Mouse (Mus musculus): Measurements from ENCODE around the gene Fam53b. TPM values are rescaled to one million over a fixed set of nuclear protein-coding genes. Genes with fewer than 3 reads are reported as not detected.

The Fam53b gene
- polyA plus RNA-seq, 1 experiment from 2014 or later: 20.4 TPM

DNA sequence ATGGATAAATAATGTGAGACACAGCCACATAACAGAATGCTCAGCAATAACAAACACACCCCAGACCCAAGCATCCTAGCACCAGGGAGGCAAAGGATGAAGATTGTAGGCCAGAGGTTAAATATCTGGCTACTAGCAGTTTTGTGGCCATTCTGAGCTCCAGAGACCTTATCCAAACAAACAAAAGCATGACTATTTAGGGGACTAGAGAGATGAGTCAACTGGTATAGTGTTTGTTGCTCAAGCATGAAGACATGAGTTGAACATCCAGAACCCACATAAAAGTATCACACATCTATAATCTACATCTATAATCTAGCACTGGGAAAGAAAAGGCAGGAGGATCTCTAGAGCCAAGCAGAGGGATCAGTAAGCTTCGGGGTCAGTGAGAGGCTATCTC, 28.8 kb upstream of the Fam53b start:
- Histone ChIP-seq H3K27me3 (replicated peaks; ENCODE audit: control insufficient read depth, insufficient read depth, low read length) (no peaks in the 10 kb centered on the region), H3K4me2 (no peak overlapping the region), H3K9me3 (ENCODE audit: control insufficient read depth, low read length) (no peaks in the 10 kb centered on the region), H3K4me3 (ENCODE audit: low read depth, low read length) (no peak overlapping the region), H3K36me3 (ENCODE audit: control insufficient read depth, insufficient read depth, low read length) (peaks cover 5% of the 10 kb centered on the region; the same call in 1 of the 2 replicates), H3K4me1 (replicated peaks; ENCODE audit: control insufficient read depth, insufficient read depth, low read length) (no peaks in the 10 kb centered on the region), H3K9ac (ENCODE audit: low read depth, low read length) (no peak overlapping the region), H3K27ac (ENCODE audit: low read depth, low read length) (no peak overlapping the region)
- WGBS: 100% methylated on average over 1 of the region's 1 CpGs
- no peak for ATAC-seq (replicated peaks; ENCODE audit: low FRiP score)
- no peak for DNase-seq (ENCODE audit: low spot score)

- Histone ChIP-seq H3K27me3 (replicated peaks; ENCODE audit: control insufficient read depth, insufficient read depth, low read length) (no peaks in the 10 kb centered on the region), H3K4me1 (replicated peaks; ENCODE audit: control insufficient read depth, insufficient read depth, low read length) (no peaks in the 10 kb centered on the region), H3K4me2 (no peak overlapping the region), H3K27ac (ENCODE audit: low read depth, low read length) (no peak overlapping the region), H3K36me3 (ENCODE audit: control insufficient read depth, insufficient read depth, low read length) (peaks cover 3% of the 10 kb centered on the region; the same call in 1 of the 2 replicates), H3K9ac (ENCODE audit: low read depth, low read length) (no peak overlapping the region), H3K9me3 (ENCODE audit: control insufficient read depth, low read length) (no peaks in the 10 kb centered on the region), H3K4me3 (ENCODE audit: low read depth, low read length) (no peak overlapping the region)
- DNase-seq (ENCODE audit: low spot score) (no peak), ATAC-seq (replicated peaks; ENCODE audit: low FRiP score) (no peak)
- 52% methylated on average over 5 of the region's 5 CpGs for whole genome bisulfite sequencing
These were observed 27.6 kb upstream of the Fam53b start for GRCm38 (mm10) chr7:132841287-132841686.

- no peaks in the 10 kb centered on the region for H3K27me3 ChIP-seq (replicated peaks; ENCODE audit: control insufficient read depth, insufficient read depth, low read length)
- 82% methylated on average over 4 of the region's 4 CpGs for WGBS
- no peaks in the 10 kb centered on the region for H3K4me1 ChIP-seq (replicated peaks; ENCODE audit: control insufficient read depth, insufficient read depth, low read length)
- DNase-seq (ENCODE audit: low spot score): no peak
- H3K9ac ChIP-seq (ENCODE audit: low read depth, low read length): no peak overlapping the region
- peaks cover 8% of the 10 kb centered on the region; the same call in 1 of the 2 replicates for H3K36me3 ChIP-seq (ENCODE audit: control insufficient read depth, insufficient read depth, low read length)
- no peak overlapping the region for H3K27ac ChIP-seq (ENCODE audit: low read depth, low read length)
- no peak overlapping the region for H3K4me3 ChIP-seq (ENCODE audit: low read depth, low read length)
- no peaks in the 10 kb centered on the region for H3K9me3 ChIP-seq (ENCODE audit: control insufficient read depth, low read length)
- no peak overlapping the region for H3K4me2 ChIP-seq
- no peak for ATAC-seq (replicated peaks; ENCODE audit: low FRiP score)
These were observed 17.3 kb upstream of the Fam53b start for GRCm38 (mm10) chr7:132830955-132831354.

- Histone ChIP-seq H3K4me2 (no peak overlapping the region), H3K36me3 (ENCODE audit: control insufficient read depth, insufficient read depth, low read length) (peaks cover 4% of the 10 kb centered on the region; the same call in 1 of the 2 replicates), H3K27me3 (replicated peaks; ENCODE audit: control insufficient read depth, insufficient read depth, low read length) (no peaks in the 10 kb centered on the region), H3K4me3 (ENCODE audit: low read depth, low read length) (no peak overlapping the region), H3K4me1 (replicated peaks; ENCODE audit: control insufficient read depth, insufficient read depth, low read length) (no peaks in the 10 kb centered on the region), H3K9ac (ENCODE audit: low read depth, low read length) (no peak overlapping the region), H3K27ac (ENCODE audit: low read depth, low read length) (no peak overlapping the region), H3K9me3 (ENCODE audit: control insufficient read depth, low read length) (no peaks in the 10 kb centered on the region)
- 16% methylated on average over 1 of the region's 1 CpGs for WGBS
- no peak for DNase-seq (ENCODE audit: low spot score)
- peak; percentile 36; the same call in 1 of the 2 replicates for ATAC-seq (replicated peaks; ENCODE audit: low FRiP score)
These were observed 10.8 kb upstream of the Fam53b start for GRCm38 (mm10) chr7:132824346-132825022.

DNA sequence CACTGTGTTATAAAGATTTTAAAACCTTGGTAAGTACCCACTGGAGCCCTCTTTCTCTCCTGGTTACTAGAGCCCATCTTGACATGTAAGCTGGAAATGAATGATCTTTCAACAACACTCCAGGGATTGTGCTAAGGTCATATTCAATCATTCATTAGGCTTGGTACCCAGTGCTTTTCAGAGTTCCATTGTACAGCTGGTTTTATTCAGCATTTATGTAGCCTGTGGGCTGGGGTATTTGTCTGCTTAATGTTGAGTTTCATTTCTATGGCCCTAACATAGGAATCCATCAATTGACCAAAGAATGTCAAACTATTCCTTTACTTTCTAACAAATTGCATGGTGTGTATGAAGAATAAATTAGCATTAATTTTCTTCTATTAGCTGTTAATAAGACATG, 10.1 kb upstream of the Fam53b start:
- H3K36me3 ChIP-seq (ENCODE audit: control insufficient read depth, insufficient read depth, low read length): peaks cover 4% of the 10 kb centered on the region; the same call in 1 of the 2 replicates
- DNase-seq (ENCODE audit: low spot score): no peak
- ATAC-seq (replicated peaks; ENCODE audit: low FRiP score): no peak
- no peak overlapping the region for H3K27ac ChIP-seq (ENCODE audit: low read depth, low read length)
- no peak overlapping the region for H3K4me2 ChIP-seq
- no peaks in the 10 kb centered on the region for H3K27me3 ChIP-seq (replicated peaks; ENCODE audit: control insufficient read depth, insufficient read depth, low read length)
- H3K4me3 ChIP-seq (ENCODE audit: low read depth, low read length): no peak overlapping the region
- no peaks in the 10 kb centered on the region for H3K4me1 ChIP-seq (replicated peaks; ENCODE audit: control insufficient read depth, insufficient read depth, low read length)
- H3K9ac ChIP-seq (ENCODE audit: low read depth, low read length): no peak overlapping the region
- no peaks in the 10 kb centered on the region for H3K9me3 ChIP-seq (ENCODE audit: control insufficient read depth, low read length)

- Histone ChIP-seq H3K9me3 (ENCODE audit: control insufficient read depth, low read length) (no peaks in the 10 kb centered on the region), H3K36me3 (ENCODE audit: control insufficient read depth, insufficient read depth, low read length) (0 out of 2 replicates have a peak, but pooled peaks cover 4% of the 10 kb centered on the region), H3K4me3 (ENCODE audit: low read depth, low read length) (no peak overlapping the region), H3K27me3 (replicated peaks; ENCODE audit: control insufficient read depth, insufficient read depth, low read length) (no peaks in the 10 kb centered on the region), H3K9ac (ENCODE audit: low read depth, low read length) (no peak overlapping the region), H3K4me1 (replicated peaks; ENCODE audit: control insufficient read depth, insufficient read depth, low read length) (no peaks in the 10 kb centered on the region), H3K27ac (ENCODE audit: low read depth, low read length) (no peak overlapping the region), H3K4me2 (no peak overlapping the region)
- DNase-seq (ENCODE audit: low spot score): no peak
- no peak for ATAC-seq (replicated peaks; ENCODE audit: low FRiP score)
- WGBS: 75% methylated on average over 3 of the region's 3 CpGs
These were observed 7.0 kb upstream of the Fam53b start for GRCm38 (mm10) chr7:132820692-132821091.

DNA sequence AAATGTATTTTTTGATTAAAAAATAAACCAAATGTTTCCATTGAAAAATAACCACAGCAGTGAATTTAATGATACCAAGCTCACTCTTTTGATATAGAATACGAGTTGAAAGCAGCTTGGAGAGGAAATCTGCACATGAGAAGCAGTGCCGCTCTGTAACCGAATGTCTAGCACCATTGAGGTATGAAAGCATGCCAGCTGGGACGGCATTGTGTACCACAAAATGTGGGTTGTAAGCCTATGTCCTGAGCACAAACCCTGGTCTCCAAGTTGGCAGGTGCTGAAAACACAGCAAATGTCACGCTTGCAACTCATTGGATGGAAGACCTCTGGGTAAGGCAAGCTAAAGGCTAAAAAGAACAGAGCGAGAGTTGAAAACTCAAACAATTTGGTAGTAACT, 3.4 kb upstream of the Fam53b start:
- Histone ChIP-seq H3K27me3 (replicated peaks; ENCODE audit: control insufficient read depth, insufficient read depth, low read length) (no peaks in the 10 kb centered on the region), H3K9me3 (ENCODE audit: control insufficient read depth, low read length) (no peaks in the 10 kb centered on the region)

GRCm38 (mm10) chr7:132816528-132816927, 2.8 kb upstream of the Fam53b start:
- ATAC-seq (replicated peaks; ENCODE audit: low FRiP score) (no peak), DNase-seq (ENCODE audit: low spot score) (no peak)
- H3K9ac ChIP-seq (ENCODE audit: low read depth, low read length): no peak overlapping the region
- H3K9me3 ChIP-seq (ENCODE audit: control insufficient read depth, low read length): no peaks in the 10 kb centered on the region
- H3K36me3 ChIP-seq (ENCODE audit: control insufficient read depth, insufficient read depth, low read length): no peaks in the 10 kb centered on the region
- 80% methylated on average over 2 of the region's 2 CpGs for WGBS
- H3K4me2 ChIP-seq: no peak overlapping the region
- H3K4me1 ChIP-seq (replicated peaks; ENCODE audit: control insufficient read depth, insufficient read depth, low read length): no peaks in the 10 kb centered on the region; the same call in 1 of the 2 replicates
- no peaks in the 10 kb centered on the region for H3K27me3 ChIP-seq (replicated peaks; ENCODE audit: control insufficient read depth, insufficient read depth, low read length)
- H3K4me3 ChIP-seq (ENCODE audit: low read depth, low read length): no peak overlapping the region
- H3K27ac ChIP-seq (ENCODE audit: low read depth, low read length): no peak overlapping the region

More for the DNA sequence above, 3.4 kb upstream of the Fam53b start:
- no peak for ATAC-seq (replicated peaks; ENCODE audit: low FRiP score)
- Histone ChIP-seq H3K27ac (ENCODE audit: low read depth, low read length) (no peak overlapping the region), H3K36me3 (ENCODE audit: control insufficient read depth, insufficient read depth, low read length) (no peaks in the 10 kb centered on the region), H3K4me1 (replicated peaks; ENCODE audit: control insufficient read depth, insufficient read depth, low read length) (no peaks in the 10 kb centered on the region; the same call in 1 of the 2 replicates), H3K4me2 (no peak overlapping the region), H3K4me3 (ENCODE audit: low read depth, low read length) (no peak overlapping the region), H3K9ac (ENCODE audit: low read depth, low read length) (no peak overlapping the region)
- no peak for DNase-seq (ENCODE audit: low spot score)
- 91% methylated on average over 6 of the region's 6 CpGs for WGBS

GRCm38 (mm10) chr7:132815081-132815480, 1.4 kb upstream of the Fam53b start:
- 85% methylated on average over 5 of the region's 5 CpGs for WGBS
- no peaks in the 10 kb centered on the region for H3K27me3 ChIP-seq (replicated peaks; ENCODE audit: control insufficient read depth, insufficient read depth, low read length)
- no peak for DNase-seq (ENCODE audit: low spot score)

More at GRCm38 (mm10) chr7:132815081-132815480, 1.4 kb upstream of the Fam53b start:
- no peaks in the 10 kb centered on the region for H3K36me3 ChIP-seq (ENCODE audit: control insufficient read depth, insufficient read depth, low read length)
- ATAC-seq (replicated peaks; ENCODE audit: low FRiP score): no peak
- H3K4me2 ChIP-seq: no peak overlapping the region
- no peak overlapping the region for H3K9ac ChIP-seq (ENCODE audit: low read depth, low read length)
- H3K4me3 ChIP-seq (ENCODE audit: low read depth, low read length): no peak overlapping the region
- H3K9me3 ChIP-seq (ENCODE audit: control insufficient read depth, low read length): no peaks in the 10 kb centered on the region
- H3K4me1 ChIP-seq (replicated peaks; ENCODE audit: control insufficient read depth, insufficient read depth, low read length): peaks cover 13% of the 10 kb centered on the region
- no peak overlapping the region for H3K27ac ChIP-seq (ENCODE audit: low read depth, low read length)

Data from liver, embryonic 11.5 days (tissue).